Mouse (Mus musculus): ENCODE data around the gene Khnyn.

DNA sequence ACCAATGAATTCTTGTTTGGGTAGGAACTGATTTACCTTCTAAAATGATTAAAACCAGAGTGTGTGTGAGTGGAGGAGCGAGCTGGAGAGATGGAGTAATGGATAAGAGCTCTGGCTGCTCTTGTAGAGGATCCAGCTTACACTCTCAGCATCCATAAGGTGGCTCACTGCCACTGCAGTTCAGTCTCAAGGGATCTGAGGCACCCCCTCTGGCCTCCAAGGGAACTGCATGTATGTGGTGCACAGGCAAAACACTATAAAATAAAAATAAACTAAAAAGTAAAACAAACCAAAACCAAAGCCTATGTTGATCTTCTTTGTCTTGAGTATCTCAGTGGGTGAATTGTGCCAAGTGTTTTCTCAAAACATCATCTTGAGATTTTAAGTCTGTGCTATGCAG is 5.1 kb upstream of the Khnyn start:
- TF ChIP-seq EP300 (IDR thresholded peaks at IDR 0.05; ENCODE audit: insufficient read depth, low read depth, low read length) (no peak), CTCF (IDR thresholded peaks at IDR 0.05; ENCODE audit: low read depth, low read length) (peak; percentile 94), POLR2A (IDR thresholded peaks at IDR 0.05; ENCODE audit: insufficient read depth, low read length) (no peak)

Data from ES-Bruce4 (cell line).